Mouse (Mus musculus) heart, adult 2 months (tissue): ENCODE data around the gene Ribc2. TPM values are rescaled to one million over a fixed set of nuclear protein-coding genes. Genes with fewer than 3 reads are reported as not detected.
A peak's percentile ranks its signal among the peaks of the same experiment; 100 is the strongest.

Experiments
- DNase-seq, 2 experiments: peaks; one replicate each; pipeline ENCODE4 v3.0.0; 2021
- H3K27ac ChIP-seq: fragments of 200-600 bp; 2 replicates; pipeline ENCODE4 v1.8.1; 2022
- H3K27me3 ChIP-seq: fragments of 200-500 bp; 2 replicates; pipeline ENCODE4 v1.6.1; 2012; ENCODE audit warnings: mild to moderate bottlenecking, low read length, inconsistent platforms, mixed read lengths; ENCODE audit not compliant: control insufficient read depth, insufficient read depth
- H3K36me3 ChIP-seq: fragments of 200-500 bp; 2 replicates; pipeline ENCODE4 v1.6.1; 2012; ENCODE audit warnings: low read length, inconsistent platforms; ENCODE audit not compliant: control insufficient read depth, insufficient read depth
- H3K4me1 ChIP-seq: fragments of 200-500 bp; 2 replicates; pipeline ENCODE4 v1.6.1; 2011; ENCODE audit warnings: low read length; ENCODE audit not compliant: control insufficient read depth, insufficient read depth
- H3K4me3 ChIP-seq: fragments of 200-600 bp; 2 replicates; pipeline ENCODE4 v1.8.1; 2022
- H3K79me2 ChIP-seq: fragments of 200-500 bp; replicated peaks from 2 replicates; pipeline ENCODE4 v1.6.1; 2012; ENCODE audit warnings: mild to moderate bottlenecking, inconsistent platforms, low read length, moderate library complexity, mixed read lengths; ENCODE audit not compliant: control insufficient read depth, insufficient read depth
- H3K9ac ChIP-seq: fragments of 200-500 bp; 2 replicates; pipeline ENCODE4 v1.6.1; 2012; ENCODE audit warnings: low read depth, mild to moderate bottlenecking, control low read depth, inconsistent platforms, low read length, mixed read lengths
- CTCF ChIP-seq: fragments of 200-600 bp; IDR thresholded peaks from 2 replicates; pipeline ENCODE4 v1.8.1; 2022; ENCODE audit warnings: antibody characterized with exemption, mild to moderate bottlenecking, moderate library complexity
- EP300 ChIP-seq: fragments of 200-500 bp; IDR thresholded peaks from 2 replicates; pipeline ENCODE4 v1.6.1; 2011; ENCODE audit warnings: low read depth, low read length, control low read depth; ENCODE audit not compliant: insufficient read depth
- POLR2A ChIP-seq: fragments of 200-500 bp; IDR thresholded peaks from 2 replicates; pipeline ENCODE4 v1.6.1; 2011; ENCODE audit warnings: mild to moderate bottlenecking, low read depth, low read length, control low read depth; ENCODE audit not compliant: insufficient read depth
- WGBS: fragments of 180-500 bp; shearing (Covaris S2); methylation state at CpG from one replicate; pipeline ENCODE4 v1.1.7; 2018; 5-methylcytosine and 5-hydroxymethylcytosine counted together
- intact Hi-C: fragments of 180-260 bp; cut with DNase I; formaldehyde crosslinking; loops from one replicate; pipeline ENCODE4 v1.15.1; 2025
- polyA plus RNA-seq: library from polyadenylated mRNA; depleted of rRNA; stranded (reverse); fragments of >200 nt; gene quantifications from 2 replicates; pipeline ENCODE4 v1.2.3, GENCODE M21; 2012
- total RNA-seq, 2 experiments: library from RNA; stranded (reverse); gene quantifications; 2 replicates each; pipeline ENCODE4 v1.2.3; 2021

Gene Ribc2
- total and polyA plus RNA-seq, 3 experiments, result 0.14 TPM; not detected in 2

GRCm38 (mm10) chr15:85172054-85172453 lies 40.2 kb downstream of the Ribc2 start:
- no peaks in the 10 kb centered on the region for H3K4me1 ChIP-seq
- peak; percentile 61 to 83 for DNase-seq
- H3K36me3 ChIP-seq, result no peaks in the 10 kb centered on the region
- H3K9ac ChIP-seq, result no peak overlapping the region
- 0 out of 2 replicates have a peak, but pooled peaks cover 2% of the 10 kb centered on the region for H3K27me3 ChIP-seq
- no peak overlapping the region for H3K27ac ChIP-seq
- no peak overlapping the region for H3K4me3 ChIP-seq
- WGBS, result 60% methylated on average over 2 of the region's 2 CpGs
- TF ChIP-seq CTCF (no peak), EP300 (no peak), POLR2A (no peak)
- H3K79me2 ChIP-seq, result no peaks in the 10 kb centered on the region
- intact Hi-C loops, result loop anchor here (5.0 kb wide), 1 partner anchor 35 kb away; the partner anchor contains the start of gene Fbln1

- no peak overlapping the region for H3K27ac ChIP-seq
These were observed 41.5 kb downstream of the Ribc2 start for GRCm38 (mm10) chr15:85173425-85173824.

GRCm38 (mm10) chr15:85174060-85174459 lies 42.2 kb downstream of the Ribc2 start:
- 0 out of 2 replicates have a peak, but pooled peaks cover 2% of the 10 kb centered on the region for H3K27me3 ChIP-seq
- H3K9ac ChIP-seq, result no peak overlapping the region
- no peaks in the 10 kb centered on the region for H3K79me2 ChIP-seq
- H3K4me1 ChIP-seq, result peaks cover 3% of the 10 kb centered on the region
- H3K36me3 ChIP-seq, result peaks cover 3% of the 10 kb centered on the region; the same call in 1 of the 2 replicates
- no peak overlapping the region for H3K4me3 ChIP-seq
- H3K27ac ChIP-seq, result no peak overlapping the region
- DNase-seq, result no peak
- WGBS, result 75% methylated on average over 10 of the region's 10 CpGs
- TF ChIP-seq CTCF (no peak), EP300 (no peak), POLR2A (no peak)
- intact Hi-C loops, result loop anchor here (5.0 kb wide), 1 partner anchor 33 kb away; the partner anchor contains the start of gene Fbln1

More at GRCm38 (mm10) chr15:85173425-85173824, 41.5 kb downstream of the Ribc2 start:
- WGBS, result 49% methylated on average over 8 of the region's 8 CpGs
- H3K36me3 ChIP-seq, result no peaks in the 10 kb centered on the region
- H3K79me2 ChIP-seq, result no peaks in the 10 kb centered on the region
- no peak overlapping the region for H3K4me3 ChIP-seq
- no peak overlapping the region for H3K9ac ChIP-seq
- no peak for DNase-seq
- no peaks in the 10 kb centered on the region for H3K4me1 ChIP-seq
- 0 out of 2 replicates have a peak, but pooled peaks cover 2% of the 10 kb centered on the region for H3K27me3 ChIP-seq
- TF ChIP-seq EP300 (no peak), POLR2A (no peak), CTCF (no peak)
- intact Hi-C loops, result loop anchor here (5.0 kb wide), 1 partner anchor 34 kb away; the partner anchor contains the start of gene Fbln1

GRCm38 (mm10) chr15:85177576-85177975 lies 45.7 kb downstream of the Ribc2 start:
- H3K36me3 ChIP-seq, result peaks cover 3% of the 10 kb centered on the region; the same call in 1 of the 2 replicates
- H3K27me3 ChIP-seq, result 0 out of 2 replicates have a peak, but pooled peaks cover 2% of the 10 kb centered on the region
- intact Hi-C loops, result no loop called here
- peaks cover 6% of the 10 kb centered on the region for H3K4me1 ChIP-seq
- H3K4me3 ChIP-seq, result no peak overlapping the region
- DNase-seq, result no peak
- H3K9ac ChIP-seq, result peak overlapping the region; percentile 7; the same call in 1 of the 2 replicates
- no peaks in the 10 kb centered on the region for H3K79me2 ChIP-seq
- 42% methylated on average over 8 of the region's 8 CpGs for WGBS
- TF ChIP-seq CTCF (no peak), EP300 (no peak), POLR2A (no peak)
- H3K27ac ChIP-seq, result peak overlapping the region; percentile 76

GRCm38 (mm10) chr15:85178172-85178571 lies 46.3 kb downstream of the Ribc2 start:
- Histone ChIP-seq H3K36me3 (peaks cover 3% of the 10 kb centered on the region; the same call in 1 of the 2 replicates), H3K9ac (peak overlapping the region; percentile 7; the same call in 1 of the 2 replicates), H3K4me1 (peaks cover 6% of the 10 kb centered on the region), H3K79me2 (no peaks in the 10 kb centered on the region), H3K27ac (peak overlapping the region; percentile 76), H3K4me3 (no peak overlapping the region), H3K27me3 (0 out of 2 replicates have a peak, but pooled peaks cover 2% of the 10 kb centered on the region)
- DNase-seq, result peak in 1 of 2 experiments; percentile 62
- 0 out of 2 replicates have a peak, but pooled peaks have one; percentile 39 for TF ChIP-seq POLR2A
- no peak for TF ChIP-seq CTCF
- TF ChIP-seq EP300, result 0 out of 2 replicates have a peak, but pooled peaks have one; percentile 77
- WGBS, result 26% methylated on average over 6 of the region's 6 CpGs
- intact Hi-C loops, result no loop called here

- Histone ChIP-seq H3K9ac (no peak overlapping the region), H3K36me3 (peaks cover 3% of the 10 kb centered on the region; the same call in 1 of the 2 replicates), H3K79me2 (no peaks in the 10 kb centered on the region), H3K27ac (peak overlapping the region; percentile 57), H3K4me1 (peaks cover 6% of the 10 kb centered on the region), H3K27me3 (no peaks in the 10 kb centered on the region), H3K4me3 (no peak overlapping the region)
- 56% methylated on average over 7 of the region's 7 CpGs for WGBS
- no peak for TF ChIP-seq EP300
- TF ChIP-seq POLR2A, result no peak
- no peak for TF ChIP-seq CTCF
- DNase-seq, result peak in 1 of 2 experiments; percentile 28
- intact Hi-C loops, result no loop called here
These were observed 47.8 kb downstream of the Ribc2 start for GRCm38 (mm10) chr15:85179528-85180180.
